Mouse (Mus musculus) CH12F3 (cell line): ENCODE data around the gene Zscan4c.
"Not testable (repeated sequence)": the region's sequence is repeated elsewhere in the genome, so short reads cannot be mapped to it uniquely, and the experiment has no call there.

Experiments used
- in situ Hi-C: fragments of 300-500 bp; cut with MboI; formaldehyde crosslinking; loops from 2 replicates; pipeline ENCODE4 v1.14.3; 2020; ENCODE audit warnings: low sequenced_read_pairs

Zscan4c gene

GRCm38 (mm10) chr7:11005445-11005844, at the start of gene Zscan4c:
Zscan4c (plus strand) TSS chr7:11005745.
- in situ Hi-C loops, result not testable (repeated sequence)
